Mouse (Mus musculus): ENCODE measurements at regions not wholly inside any gene's neighbourhood (a gene's known extent, or its start where the extent isn't known, plus 50 kb on each side); places are given as distances from the start of the nearest gene placed in this dataset.

GRCm38 (mm10) chr2:169452956-169453355 is 134.6 kb downstream of the Gm11011 start:
- TF ChIP-seq JUN (IDR thresholded peaks at IDR 0.05; ENCODE audit: insufficient read depth, low read depth, low read length) (no peak), USF1 (IDR thresholded peaks at IDR 0.05; ENCODE audit: low read depth, low read length) (no peak), CTCF (conservative IDR thresholded peaks at IDR 0.05 in 1 of 2, IDR thresholded peaks at IDR 0.05 in 1 of 2; ENCODE audit: low read depth in 2 of 2, low read length in 2 of 2) (no peak), POLR2AphosphoS2 (IDR thresholded peaks at IDR 0.05; ENCODE audit: low read depth, low read length) (no peak), POLR2A (IDR thresholded peaks at IDR 0.05; ENCODE audit: low read depth, low read length) (no peak), ZNF384 (IDR thresholded peaks at IDR 0.05; ENCODE audit: low read depth, low read length) (no peak), JUND (conservative IDR thresholded peaks at IDR 0.05; ENCODE audit: low read depth, low read length) (no peak), USF2 (conservative IDR thresholded peaks at IDR 0.05; ENCODE audit: low read depth, low read length) (no peak), EP300 (IDR thresholded peaks at IDR 0.05; ENCODE audit: low read length) (no peak), UBTF (IDR thresholded peaks at IDR 0.05; ENCODE audit: low read depth, low read length) (no peak), RAD21 (IDR thresholded peaks at IDR 0.05; ENCODE audit: low read depth, low read length) (no peak), RCOR1 (conservative IDR thresholded peaks at IDR 0.05; ENCODE audit: low read depth, low read length) (no peak), TCF12 (IDR thresholded peaks at IDR 0.05; ENCODE audit: low read depth, low read length) (no peak), SMC3 (IDR thresholded peaks at IDR 0.05; ENCODE audit: low read depth, low read length) (no peak)

Data from CH12.LX (cell line).